Mouse (Mus musculus) cerebellum, adult 2 months (tissue): ENCODE results near the gene Tnfsf13.

Experiments
- CTCF ChIP-seq: fragments of 200-500 bp; IDR thresholded peaks from 2 replicates; pipeline ENCODE4 v1.5.1; 2011; ENCODE audit warnings: low read depth, mild to moderate bottlenecking, control low read depth, low read length, moderate library complexity, borderline replicate concordance; ENCODE audit not compliant: insufficient read depth
- POLR2A ChIP-seq: fragments of 200-500 bp; IDR thresholded peaks from 2 replicates; pipeline ENCODE4 v1.6.1; 2011; ENCODE audit warnings: low read length, control low read depth, borderline replicate concordance; ENCODE audit not compliant: insufficient read depth

DNA sequence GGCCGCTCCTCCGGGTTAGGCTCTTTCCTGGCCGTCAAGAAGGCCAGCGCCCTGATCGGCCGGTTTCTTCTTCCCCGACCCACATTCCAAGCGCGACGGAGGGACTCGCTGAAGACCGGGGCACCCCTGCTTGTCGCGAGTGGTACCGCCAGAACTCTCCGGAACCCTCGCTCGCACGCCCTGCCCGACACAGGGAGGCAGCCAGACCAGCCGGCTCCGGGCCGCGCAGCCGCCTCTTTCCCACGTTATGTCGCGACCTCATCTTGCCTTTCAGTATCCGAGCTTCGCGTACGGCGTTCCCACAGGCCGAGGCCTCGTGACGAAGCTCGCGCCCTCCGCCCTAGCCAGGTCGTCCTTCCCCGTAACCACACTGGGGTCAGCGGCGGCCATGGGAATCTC lies 13.9 kb downstream of the Tnfsf13 start:
- TF ChIP-seq CTCF (no peak), POLR2A (no peak)
